Mouse (Mus musculus) spleen, postnatal 4 days (tissue): ENCODE measurements at regions not wholly inside any gene's neighbourhood (a gene's known extent, or its start where the extent isn't known, plus 50 kb on each side); places are given as distances from the start of the nearest gene placed in this dataset.

Source experiments
- DNase-seq, 2 experiments: peaks; one replicate each; pipeline ENCODE4 v3.0.0; 2022; ENCODE audit warnings: low spot score in 2 of 2

DNA sequence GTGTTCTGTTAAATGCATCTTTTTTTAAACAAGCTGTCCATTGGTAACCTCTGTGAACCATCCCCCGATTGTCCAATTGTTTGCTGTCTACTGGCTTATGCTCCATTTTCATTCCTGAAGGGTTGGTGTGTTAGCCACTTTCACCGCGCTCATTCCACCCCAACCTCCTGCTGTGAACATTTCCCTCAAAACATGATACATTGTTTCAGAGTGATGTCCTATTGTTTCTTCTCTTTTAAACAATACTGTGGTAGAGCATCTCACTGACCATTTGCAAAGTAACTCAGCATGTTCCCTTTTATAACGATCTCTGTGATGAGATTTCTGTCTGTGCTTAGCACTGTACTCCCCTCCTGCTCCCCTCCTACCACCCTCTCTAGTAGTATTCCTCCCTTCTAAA is 240.1 kb downstream of the Irs2 start:
- DNase-seq: no peak

DNA sequence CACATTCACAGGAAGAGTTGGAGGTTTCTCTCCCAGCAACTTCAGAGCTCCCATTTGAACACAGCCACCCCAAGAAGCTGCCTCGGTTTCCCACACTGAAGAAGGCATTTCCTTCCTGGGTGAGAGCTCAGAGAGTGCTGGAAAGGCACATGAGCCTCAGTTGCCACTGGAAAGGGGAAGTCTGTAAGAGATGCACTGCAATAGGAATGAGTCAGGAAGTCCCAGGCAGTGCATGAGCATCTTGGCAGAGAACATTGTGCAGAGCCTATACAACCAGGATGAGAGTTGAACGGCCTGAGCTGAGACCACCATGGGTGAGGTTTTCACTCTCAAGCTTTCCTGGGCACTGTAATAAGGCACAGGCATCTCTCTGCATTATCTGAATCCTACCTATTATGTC is 244.4 kb downstream of the Irs2 start:
- no peak for DNase-seq

DNA sequence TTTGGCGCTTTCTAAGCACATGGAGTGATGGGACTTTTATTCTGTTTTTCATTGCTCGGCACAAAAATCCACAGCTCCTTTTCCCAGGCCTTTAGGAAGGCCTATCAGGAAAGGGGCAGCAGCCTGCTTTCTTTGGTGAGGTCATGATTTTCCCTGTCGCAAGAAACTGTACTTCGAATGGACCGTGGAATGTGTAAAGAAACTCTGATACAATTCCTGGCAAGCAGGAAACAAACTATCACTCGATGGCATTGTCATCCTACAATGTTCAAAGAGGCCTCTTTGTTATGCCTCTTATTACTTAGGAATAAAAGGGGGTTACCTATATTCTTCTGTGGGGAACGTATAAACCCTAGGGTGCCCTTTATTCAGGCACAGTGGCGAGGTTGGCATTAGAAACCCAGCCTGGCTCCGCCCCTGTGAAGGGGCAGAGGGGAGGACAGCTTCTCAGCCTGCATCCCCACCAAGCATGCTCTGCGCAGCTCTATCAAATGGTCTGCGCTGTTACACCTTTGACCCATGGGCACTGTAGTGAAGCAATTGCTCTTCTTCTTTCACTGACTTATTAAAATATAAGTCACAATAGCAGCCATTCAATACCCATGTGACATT is 246.5 kb downstream of the Irs2 start:
- no peak for DNase-seq

DNA sequence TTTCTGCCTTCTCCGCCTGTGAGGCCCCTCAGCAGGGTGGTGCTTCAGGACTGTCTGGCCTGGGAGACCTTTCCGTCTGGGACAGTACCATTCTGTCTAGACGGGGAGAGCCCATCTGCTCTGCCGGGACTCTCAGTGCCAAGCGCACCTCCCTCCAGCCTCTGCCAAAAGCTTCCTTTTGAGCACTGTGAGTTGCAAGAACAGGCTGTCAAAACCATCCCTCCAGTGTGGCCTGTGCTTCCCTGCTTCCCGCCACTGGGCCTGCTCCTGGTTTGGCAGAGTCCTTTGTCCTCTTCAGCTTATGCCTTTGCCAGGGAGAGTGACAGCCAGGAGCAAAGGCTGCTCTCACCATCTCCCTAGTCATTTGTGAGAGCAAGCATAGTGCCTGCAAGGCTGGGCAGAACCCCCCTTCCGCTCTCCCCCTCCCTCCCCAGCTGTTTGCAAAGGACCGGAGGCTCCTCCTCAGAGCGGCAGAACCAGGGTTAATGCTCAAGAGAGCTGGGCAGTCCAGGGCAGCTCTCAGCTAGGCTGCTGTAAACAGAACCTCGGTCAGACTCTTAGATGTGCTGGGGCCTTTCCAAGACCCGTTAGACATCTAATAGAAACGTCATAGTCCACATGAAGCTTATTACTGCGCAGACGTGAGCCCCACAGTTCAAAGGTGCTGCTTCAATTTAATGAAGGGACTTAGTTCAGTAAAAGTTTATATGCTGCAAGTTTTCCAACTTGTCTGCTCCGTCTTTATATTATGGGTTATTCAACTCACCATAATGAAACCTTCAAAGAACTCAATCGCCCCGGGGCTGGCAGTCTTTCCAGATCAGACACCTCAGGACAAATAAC is 247.2 kb downstream of the Irs2 start:
- no peak for DNase-seq

DNA sequence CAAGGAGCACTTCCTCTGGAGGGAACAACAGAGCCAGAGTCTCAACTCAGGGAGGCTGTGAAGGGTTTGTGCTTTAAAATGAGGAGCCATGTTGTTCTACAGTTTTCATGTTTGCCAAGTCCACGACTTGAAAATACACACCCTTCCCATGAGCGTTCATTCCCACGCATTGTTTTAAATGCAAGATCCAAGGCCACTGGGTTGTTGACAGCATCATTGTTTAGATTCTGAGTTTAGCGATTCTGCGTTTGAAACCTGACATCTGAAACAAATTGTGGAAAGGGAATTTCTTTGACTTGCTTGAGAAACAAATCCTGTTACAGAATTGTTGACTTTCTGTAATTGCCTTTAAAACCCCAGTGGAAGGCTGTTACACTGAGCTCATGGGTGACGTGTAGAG is 248.0 kb downstream of the Irs2 start:
- DNase-seq: no peak

DNA sequence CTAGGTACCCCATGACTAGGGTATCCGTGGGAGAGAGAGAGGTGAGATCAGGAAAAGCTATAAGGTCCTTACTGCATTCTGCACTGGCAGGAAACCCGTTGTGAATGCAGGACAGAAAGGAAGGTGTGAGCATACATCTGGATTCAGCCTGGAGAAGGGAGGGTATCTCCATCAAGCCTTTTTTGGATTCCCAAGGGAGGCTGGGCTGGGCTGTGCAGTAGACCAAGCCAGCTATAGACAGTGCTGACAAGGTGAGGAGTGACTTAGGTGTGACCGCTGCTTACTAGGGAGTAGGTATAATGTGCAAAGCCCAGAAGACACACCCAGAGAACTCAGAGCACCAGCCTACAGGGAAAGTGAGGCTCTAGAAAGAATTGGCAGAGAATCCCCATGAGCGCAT is 250.1 kb downstream of the Irs2 start:
- no peak for DNase-seq

DNA sequence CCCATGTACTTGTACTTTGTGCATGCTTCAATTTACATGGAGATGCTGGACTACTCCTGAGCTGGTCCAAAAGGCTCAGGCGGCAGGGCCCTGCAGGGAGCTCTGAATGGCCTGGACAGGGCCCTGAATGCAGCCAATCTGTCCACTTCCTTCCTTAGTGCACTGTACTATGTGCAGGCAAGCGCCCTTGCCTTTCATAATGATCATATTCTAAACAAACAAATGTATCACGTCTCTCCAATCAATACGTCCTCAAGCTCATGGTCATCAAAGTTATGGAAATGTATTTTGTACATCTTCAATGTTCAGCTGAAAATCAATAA is 253.3 kb downstream of the Irs2 start:
- DNase-seq: no peak

DNA sequence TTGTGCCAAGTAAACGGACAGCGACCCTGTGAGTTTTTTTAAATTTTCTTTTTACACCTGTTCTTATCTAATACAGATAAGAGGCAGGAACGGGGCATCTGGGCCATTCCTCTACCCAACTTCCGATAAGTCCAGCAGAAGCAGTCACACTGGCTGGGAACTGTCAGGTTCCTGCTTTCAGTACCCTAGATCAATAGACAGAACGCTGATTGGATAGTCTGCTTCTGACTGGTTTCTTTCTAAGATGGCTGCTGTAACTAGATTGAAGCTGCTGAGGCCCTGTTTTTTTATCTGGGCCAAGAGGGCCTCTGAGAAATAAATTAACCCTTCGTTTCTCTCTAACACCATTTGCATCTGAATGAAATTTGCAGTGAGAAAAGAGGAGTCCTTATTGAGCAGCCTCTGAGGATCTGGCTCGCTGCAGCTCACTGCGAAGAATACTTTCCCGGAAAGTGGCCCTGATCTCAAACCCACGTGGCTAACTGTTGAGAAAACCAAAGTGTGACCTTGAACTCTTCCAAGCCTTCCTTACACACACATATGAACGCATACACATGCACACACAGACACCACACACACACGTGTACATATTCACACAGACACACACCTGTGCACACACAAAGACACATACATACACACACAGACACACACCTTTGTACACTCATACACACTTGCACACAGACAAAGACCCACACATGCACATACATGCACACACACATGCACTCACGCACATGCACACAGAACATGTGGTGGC is 253.8 kb downstream of the Irs2 start:
- DNase-seq: no peak

DNA sequence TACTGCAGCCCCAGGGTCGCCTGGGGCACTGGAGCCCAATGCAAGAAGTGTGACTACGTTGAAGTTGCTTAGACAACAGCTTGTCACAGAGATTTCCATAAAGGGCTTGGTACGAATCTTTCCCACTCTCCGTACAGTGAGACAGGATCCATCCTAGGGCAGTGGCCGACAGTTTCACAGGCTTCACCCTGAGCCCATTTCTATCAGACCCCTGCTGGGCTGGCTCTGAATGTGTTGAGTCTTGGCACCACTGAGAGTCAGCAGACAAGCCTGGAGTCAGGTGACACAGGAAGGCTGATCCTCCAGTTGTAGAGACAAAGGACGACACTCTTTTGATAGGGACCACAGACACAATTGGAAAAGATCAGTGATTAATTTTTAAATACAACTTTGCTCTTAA is 255.2 kb downstream of the Irs2 start:
- DNase-seq: no peak

DNA sequence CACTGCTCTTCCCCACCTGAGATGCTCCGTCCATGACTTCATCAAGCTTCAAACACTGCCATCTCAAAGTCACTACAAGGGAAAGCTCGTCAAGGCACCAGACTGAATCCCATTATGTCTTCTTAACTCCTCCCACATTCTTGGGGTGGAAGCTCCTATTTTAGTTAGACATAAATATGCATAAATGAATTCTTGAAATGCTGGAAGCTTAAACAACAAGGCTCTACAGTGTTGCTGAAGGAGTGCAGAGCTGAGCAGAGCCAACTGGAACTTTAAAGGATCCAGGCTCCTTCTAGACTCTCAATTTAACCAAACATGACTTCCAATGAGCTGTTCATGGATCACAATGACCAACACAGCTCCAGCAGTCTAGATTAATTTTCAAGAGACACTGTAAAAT is 261.1 kb downstream of the Irs2 start:
- DNase-seq: no peak

DNA sequence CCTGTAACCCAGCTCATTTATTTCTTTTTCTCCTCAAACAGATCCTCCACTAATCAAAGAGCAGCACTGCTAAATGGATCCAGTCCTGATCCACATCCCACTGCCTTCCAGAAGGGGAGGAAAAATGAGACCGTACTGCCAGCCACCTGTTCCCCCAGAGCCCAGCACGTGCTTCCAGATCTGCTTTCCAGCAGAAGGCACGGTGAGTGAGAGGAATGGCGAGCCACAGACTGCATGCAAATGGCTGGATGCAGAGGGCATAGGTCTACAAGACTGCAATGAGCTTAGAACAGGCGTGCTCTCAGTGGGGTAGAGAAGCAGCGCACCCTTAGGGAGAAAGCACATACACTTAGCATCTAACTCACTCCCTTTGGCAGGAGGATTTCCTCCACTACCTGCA is 265.0 kb downstream of the Irs2 start:
- no peak for DNase-seq

DNA sequence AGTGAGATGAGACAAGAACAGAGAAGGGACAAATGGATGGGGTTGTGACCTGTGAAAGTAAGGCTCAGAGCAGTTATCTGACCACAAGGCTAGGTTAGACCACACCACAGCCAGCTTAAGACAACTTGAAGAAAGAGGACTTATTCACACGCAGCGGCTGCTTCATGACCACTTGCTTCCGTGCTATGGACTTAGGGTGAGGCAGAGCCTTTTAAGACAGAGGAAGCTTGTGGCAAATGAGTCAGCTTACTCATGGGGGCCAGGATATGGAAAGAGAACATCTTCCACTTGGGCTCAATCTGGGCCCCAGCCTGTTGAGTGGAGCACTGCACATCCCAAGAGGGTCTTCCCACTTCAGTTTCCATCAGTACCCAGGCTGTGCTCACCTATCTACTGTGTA is 267.4 kb downstream of the Irs2 start:
- no peak for DNase-seq

DNA sequence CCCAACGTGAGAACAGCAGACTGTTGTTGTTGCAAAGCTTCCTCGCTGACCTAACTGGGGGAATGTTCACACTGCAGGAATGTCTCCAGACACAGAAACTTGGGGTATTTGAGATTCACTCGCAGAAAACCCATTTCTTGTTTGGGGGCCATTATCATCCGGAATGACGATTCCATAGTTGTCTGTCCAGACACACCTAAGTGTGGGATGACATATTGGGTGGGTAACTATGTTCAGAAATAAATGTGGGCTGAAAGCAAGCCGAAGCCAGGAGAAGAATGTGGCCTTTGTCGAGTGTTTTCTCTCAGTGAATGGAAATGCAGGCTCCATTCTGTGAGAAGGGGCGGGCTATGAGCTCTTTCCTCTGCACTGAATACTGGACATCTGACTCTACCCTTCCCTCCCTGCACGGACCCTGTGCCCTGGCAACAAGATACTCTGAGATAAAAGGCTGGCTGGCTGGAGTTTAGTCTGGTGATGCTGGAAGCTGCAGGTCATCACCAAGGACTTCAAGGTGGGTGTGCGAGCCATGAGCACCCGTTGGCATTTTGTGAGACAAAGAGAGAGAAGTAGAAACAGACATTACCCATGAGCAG is 269.7 kb downstream of the Irs2 start:
- no peak for DNase-seq

DNA sequence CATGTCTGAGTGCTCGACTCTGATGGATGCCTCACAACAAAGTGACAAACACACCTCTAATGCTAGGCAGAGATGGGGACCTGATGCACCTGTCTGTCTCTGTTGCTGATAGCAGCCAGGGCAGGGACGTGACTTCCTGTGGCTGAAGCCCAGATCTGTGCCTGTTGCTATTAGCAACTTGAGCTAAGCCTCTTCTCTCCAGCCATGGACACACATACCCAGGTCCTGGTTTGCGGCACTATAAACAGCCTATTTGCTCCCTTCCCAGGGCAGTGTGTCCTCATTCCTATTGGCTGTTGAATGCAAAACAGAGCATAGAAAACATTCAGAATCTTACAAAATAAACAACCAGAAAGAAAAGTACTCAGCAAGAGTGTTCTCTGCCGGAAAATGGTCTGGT is 273.5 kb downstream of the Irs2 start:
- DNase-seq: no peak

DNA sequence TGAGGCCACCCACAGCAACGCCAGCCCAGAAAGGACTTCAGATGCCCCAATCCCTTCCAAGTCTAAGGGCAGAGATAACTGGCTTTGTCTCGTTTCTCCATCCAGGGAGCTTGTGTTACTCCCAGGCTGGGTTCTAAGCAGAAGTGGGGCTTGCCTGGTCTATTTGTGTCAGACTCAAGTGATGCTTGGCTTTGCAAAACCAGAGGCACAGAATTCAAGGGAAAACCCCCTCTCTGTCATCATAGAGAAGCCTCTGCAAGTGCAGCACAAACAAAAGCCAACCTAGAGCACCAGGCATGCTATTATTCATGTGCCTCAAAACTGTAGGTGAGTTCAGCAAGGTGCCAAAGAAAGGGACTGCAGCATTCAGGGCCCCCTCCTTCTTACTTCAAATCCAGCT is 284.9 kb downstream of the Irs2 start:
- DNase-seq: no peak

DNA sequence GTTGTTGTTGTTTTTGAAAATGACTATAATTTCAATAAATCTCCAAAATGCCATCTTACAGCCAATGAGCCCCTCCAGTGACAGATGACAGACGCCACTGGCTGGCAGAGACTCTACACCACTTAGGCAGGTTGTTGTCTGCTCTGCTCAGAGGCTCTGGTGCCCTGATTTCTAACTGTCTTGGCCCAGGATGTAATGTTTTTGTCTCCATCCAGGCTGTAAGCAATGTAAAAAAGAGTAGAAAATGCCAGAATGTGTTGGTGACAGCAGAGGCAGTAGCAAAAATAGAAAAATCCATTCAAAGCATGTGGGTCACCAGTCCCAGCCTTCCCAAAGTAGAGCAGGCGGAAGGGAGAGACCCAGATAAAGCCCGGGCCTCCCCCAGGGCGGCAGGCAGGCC is 285.5 kb downstream of the Irs2 start:
- no peak for DNase-seq

DNA sequence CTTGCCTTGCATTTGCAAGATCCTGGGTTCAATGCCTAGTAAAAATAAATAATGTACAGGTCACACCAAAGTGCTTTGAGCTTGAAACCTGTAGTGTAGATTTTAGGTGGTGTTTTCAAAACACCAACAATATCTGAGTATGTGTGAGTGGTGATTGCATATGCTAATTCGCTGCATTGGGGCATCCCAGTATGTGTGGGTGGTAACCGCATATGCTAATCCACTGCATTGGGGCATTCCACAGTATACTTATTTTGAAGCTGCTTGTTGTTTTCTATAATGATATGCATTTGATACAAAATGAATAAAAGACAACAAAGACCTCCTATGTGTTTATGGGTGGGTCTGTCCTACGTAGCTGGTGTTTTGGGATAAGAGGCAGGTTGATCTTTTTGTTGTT is 285.9 kb downstream of the Irs2 start:
- no peak for DNase-seq

DNA sequence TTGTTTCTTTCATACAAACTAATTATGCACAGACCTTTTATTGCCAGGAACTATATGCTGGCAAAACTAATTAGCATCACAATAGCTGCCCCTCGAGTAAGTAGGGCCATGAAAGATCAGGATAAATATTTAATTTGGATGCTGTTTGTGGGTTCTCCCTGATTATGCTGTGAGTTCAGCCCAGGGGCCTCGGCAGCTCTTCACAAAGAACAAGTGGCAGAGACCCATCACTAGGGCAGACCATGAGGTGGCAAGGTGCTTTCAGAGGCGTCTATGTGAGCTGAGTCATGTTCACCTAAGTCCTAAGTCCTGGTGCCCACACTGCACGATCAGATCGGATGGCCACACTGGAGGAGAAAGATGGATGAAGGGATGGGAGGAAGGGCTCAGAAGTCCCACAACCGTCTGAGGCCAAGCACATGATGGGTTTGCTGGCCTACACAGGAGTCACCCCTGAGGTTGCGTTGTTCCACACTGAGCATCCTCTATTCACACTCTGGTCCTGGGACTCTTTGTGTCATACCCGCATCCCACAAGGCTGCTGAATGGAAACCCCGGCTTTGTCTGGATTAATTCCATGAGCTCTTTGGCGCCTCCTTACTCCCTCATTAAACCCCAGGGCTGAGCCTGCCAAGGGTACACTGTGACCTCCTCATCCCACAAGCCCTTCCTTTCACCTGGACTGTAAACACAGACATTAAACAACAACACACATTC is 287.0 kb downstream of the Irs2 start:
- DNase-seq: no peak

DNA sequence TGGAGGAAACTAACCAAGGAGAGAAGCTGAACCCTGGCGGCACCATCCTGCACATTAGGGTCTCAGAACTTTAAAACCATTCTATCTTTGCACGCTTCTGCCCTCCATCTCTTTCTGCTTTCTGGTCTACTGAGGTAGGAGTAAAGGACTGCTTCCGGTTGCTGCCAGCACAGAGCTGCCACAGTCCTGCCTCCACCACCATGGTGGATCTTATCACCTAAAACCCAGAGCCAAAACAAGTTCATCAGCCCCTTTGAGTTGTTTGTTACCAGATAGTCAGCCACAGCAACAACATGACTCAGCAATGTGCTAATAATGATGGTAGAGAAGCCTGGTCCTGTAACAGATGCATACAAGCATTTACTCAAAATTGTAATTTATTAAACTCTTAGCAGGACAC is 287.9 kb downstream of the Irs2 start:
- no peak for DNase-seq

DNA sequence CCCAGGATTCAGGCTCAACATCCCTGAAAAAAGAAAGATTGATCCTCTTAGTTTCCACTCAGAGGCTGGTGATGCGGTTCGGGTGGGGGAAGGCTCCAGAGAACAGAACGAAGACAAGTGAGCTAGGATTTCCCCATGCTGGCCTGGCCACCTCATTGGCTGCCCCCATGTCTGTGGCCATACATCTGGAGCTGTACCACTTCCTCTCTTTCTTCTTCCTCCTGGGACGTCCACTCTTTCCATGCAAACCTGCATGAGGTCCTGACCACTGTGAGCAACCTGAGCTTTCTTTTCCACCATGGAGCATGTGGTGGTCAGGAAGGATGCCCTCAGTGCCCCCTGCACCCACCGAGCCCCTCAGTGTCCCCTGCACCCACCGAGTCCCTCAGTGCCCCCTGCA is 288.8 kb downstream of the Irs2 start:
- no peak for DNase-seq

DNA sequence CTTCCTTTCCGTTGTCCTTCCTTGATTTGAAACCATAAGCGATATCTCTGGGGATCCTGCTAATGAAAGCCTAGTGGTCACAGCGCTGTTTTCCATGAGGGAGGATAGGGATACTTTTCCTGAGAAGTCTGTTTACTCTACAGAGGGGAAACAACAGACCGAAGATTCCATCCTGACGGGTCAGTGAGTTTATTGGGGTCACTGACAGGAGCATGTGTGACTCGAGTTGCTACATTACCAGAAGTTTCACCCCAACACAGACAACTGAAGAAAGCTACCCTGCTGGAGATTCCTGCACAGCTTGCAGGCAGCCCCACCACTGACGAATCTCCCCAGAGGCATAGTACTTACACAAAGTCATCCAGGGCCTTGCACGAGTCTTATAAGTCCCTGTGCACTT is 291.0 kb downstream of the Irs2 start:
- DNase-seq: no peak

DNA sequence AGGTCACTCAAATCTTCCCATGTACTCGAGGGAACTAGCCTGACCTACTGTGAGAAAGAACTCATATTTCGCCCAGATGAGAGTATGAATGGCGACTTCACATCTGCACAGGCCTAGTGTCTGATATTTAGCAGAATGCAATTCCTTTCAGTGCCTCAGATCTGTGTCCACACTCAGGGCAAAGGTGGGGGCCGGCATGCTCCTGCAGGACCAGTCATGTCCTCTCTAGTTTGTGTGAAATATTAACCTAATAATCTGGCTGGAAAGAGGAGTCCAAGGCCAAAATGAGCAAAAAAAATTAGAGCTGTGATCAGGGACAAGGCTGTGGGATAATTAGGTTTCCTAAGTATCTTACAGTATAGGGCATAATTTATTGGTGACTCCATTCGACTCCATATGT is 292.1 kb downstream of the Irs2 start:
- DNase-seq: no peak
